9 mouse cellular contexts compared by ENCODE assay signal in the genomic region with DNA sequence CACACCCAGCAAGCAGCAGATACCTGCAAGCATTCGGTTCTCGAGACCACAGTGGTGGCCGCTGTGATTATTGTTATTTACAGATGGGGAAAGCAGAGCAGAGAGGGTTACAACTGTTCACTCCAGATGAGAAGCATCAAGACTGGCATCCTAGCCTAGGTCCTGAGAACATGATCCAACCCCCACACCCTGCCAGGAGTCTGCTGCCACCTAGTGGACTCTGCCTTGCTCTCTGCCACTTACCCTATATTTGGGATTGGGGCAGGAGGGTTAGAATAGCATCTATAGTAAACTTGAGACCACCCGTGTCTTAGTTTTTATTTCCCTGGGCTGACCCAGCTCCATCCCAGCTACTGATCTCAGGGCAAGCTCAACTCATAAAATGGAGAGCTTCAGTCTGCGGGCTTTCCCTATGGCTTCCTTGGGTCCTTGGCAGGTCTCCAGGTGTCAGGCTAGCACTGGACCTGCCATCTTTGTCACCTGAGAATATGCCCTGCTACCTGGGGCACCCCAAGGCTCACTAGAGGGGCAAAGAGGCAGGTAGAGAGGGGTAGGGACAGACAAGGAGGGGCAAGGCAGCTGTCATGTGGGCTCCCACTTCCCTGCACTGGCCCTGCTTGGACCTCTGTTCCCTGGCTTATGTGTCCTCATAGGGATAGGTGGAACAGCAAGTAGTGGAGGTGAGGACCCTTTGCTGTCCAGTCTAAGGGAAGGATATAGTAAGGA. TPM values are rescaled to one million over a fixed set of nuclear protein-coding genes. Genes with fewer than 3 reads are reported as not detected.
DNase-seq lines count a peak whose midpoint lies in the region; ATAC-seq lines count a peak whose summit lies in the region.
"Had no signal": no experiment of that assay in that cellular context is flagged by ENCODE, and none has a peak within 500 bp of the region (broad histone marks: within the 10 kb centered on the region; RNA-seq: fewer than 3 reads in every experiment).

No protein-coding gene starts in this region.

- no peaks in the 10 kb centered on the region; the same call in 1 of the 2 replicates for H3K4me1 ChIP-seq in forebrain, embryonic 11.5 days (replicated peaks; ENCODE audit: control insufficient read depth, insufficient read depth, low read length)
- peaks cover 20% of the 10 kb centered on the region for H3K4me1 ChIP-seq in forebrain, embryonic 12.5 days
- H3K4me1 ChIP-seq in lung, embryonic 16.5 days (replicated peaks; ENCODE audit: control insufficient read depth, insufficient read depth, low read length), result peaks cover 11% of the 10 kb centered on the region

- no peaks in the 10 kb centered on the region for H3K9me3 ChIP-seq in forebrain, embryonic 11.5 days (ENCODE audit: control insufficient read depth, low read length)
- H3K9me3 ChIP-seq in forebrain, embryonic 12.5 days, result no peaks in the 10 kb centered on the region
- H3K9me3 ChIP-seq in lung, embryonic 16.5 days (ENCODE audit: control insufficient read depth, low read length), result no peaks in the 10 kb centered on the region

- peaks cover 13% of the 10 kb centered on the region for H3K27me3 ChIP-seq in forebrain, embryonic 11.5 days (ENCODE audit: control insufficient read depth, insufficient read depth, low read length)
- H3K27me3 ChIP-seq in forebrain, embryonic 12.5 days, result peaks cover 50% of the 10 kb centered on the region
- H3K27me3 ChIP-seq in lung, embryonic 16.5 days (ENCODE audit: control insufficient read depth, insufficient read depth, low read depth, low read length), result no peaks in the 10 kb centered on the region; the same call in 1 of the 2 replicates

- no peak for ATAC-seq in forebrain, embryonic 11.5 days (replicated peaks; ENCODE audit: low FRiP score)
- ATAC-seq in forebrain, embryonic 12.5 days (ENCODE audit: low FRiP score), result no peak
- peak; percentile 40 for ATAC-seq in lung, embryonic 16.5 days (ENCODE audit: low read depth)

- peak; percentile 78 for DNase-seq in forebrain, embryonic 11.5 days (ENCODE audit: low spot score)
- peak; percentile 65 for DNase-seq in ovary, postnatal 14 days (ENCODE audit: low spot score)
- DNase-seq in ovary, adult 18-20 months (ENCODE audit: low spot score), result no peak
- DNase-seq in cerebellum, adult 11-12 months, result peak; percentile 40
- peak; percentile 60 to 80 for DNase-seq in heart, postnatal 14 days
- DNase-seq in spleen, postnatal 36 days (ENCODE audit: low spot score in 2 of 2), result peak; percentile 37 to 55

- no peak overlapping the region for H3K9ac ChIP-seq in forebrain, embryonic 11.5 days (ENCODE audit: low read length)
- H3K9ac ChIP-seq in forebrain, embryonic 12.5 days, result no peak overlapping the region
- H3K9ac ChIP-seq in lung, embryonic 16.5 days (ENCODE audit: low read length), result no peak overlapping the region

- 53% methylated on average over 5 of the region's 5 CpGs for WGBS in forebrain, embryonic 11.5 days
- 51% methylated on average over 5 of the region's 5 CpGs for whole genome bisulfite sequencing in forebrain, embryonic 12.5 days
- 39% methylated on average over 5 of the region's 5 CpGs for WGBS in lung, embryonic 16.5 days

- H3K4me2 ChIP-seq in forebrain, embryonic 11.5 days (ENCODE audit: low read depth, low read length, severe bottlenecking), result no peak overlapping the region
- no peak overlapping the region for H3K4me2 ChIP-seq in forebrain, embryonic 12.5 days
- no peak overlapping the region for H3K4me2 ChIP-seq in lung, embryonic 16.5 days (ENCODE audit: low read depth, low read length)

- no peak overlapping the region for H3K4me3 ChIP-seq in forebrain, embryonic 11.5 days (ENCODE audit: low read depth, low read length)
- no peak overlapping the region for H3K4me3 ChIP-seq in forebrain, embryonic 12.5 days (replicated peaks)
- no peak overlapping the region for H3K4me3 ChIP-seq in lung, embryonic 16.5 days (ENCODE audit: low read length)

- intact Hi-C loops in heart, postnatal 14 days (cut with DNase I), result no loop called here

- no peaks in the 10 kb centered on the region for H3K36me3 ChIP-seq in forebrain, embryonic 11.5 days (ENCODE audit: control insufficient read depth, insufficient read depth, low read length)
- no peaks in the 10 kb centered on the region for H3K36me3 ChIP-seq in forebrain, embryonic 12.5 days (replicated peaks)
- H3K36me3 ChIP-seq in lung, embryonic 16.5 days (ENCODE audit: control insufficient read depth, insufficient read depth, low read length), result no peaks in the 10 kb centered on the region

- H3K27ac ChIP-seq in forebrain, embryonic 11.5 days (ENCODE audit: low read depth, low read length), result no peak overlapping the region
- no peak overlapping the region for H3K27ac ChIP-seq in forebrain, embryonic 12.5 days
- no peak overlapping the region for H3K27ac ChIP-seq in lung, embryonic 16.5 days (ENCODE audit: low read length)

RNA-seq across cellular contexts. Expression of a gene that starts 2.6 kb away (rescaled TPM):
- polyA plus RNA-seq in forebrain, embryonic 11.5 days (2014; fragmentation: Nextera tagmentation; extraction: Ambion mirVana), result 12.9 and 13.3 TPM in 2 replicates
- polyA plus RNA-seq in forebrain, embryonic 12.5 days (2016; fragmentation: Nextera tagmentation; extraction: Ambion mirVana), result 15.1 and 17.5 TPM in 2 replicates
- total RNA-seq in heart, postnatal 14 days (2021), result 10 to 100 TPM; 18.5 to 21.9 TPM
- polyA plus RNA-seq in lung, embryonic 16.5 days (2015; fragmentation: Nextera tagmentation; extraction: Ambion mirVana), result 45.5 and 48.3 TPM in 2 replicates

RNA-seq across cellular contexts. Expression of a gene that starts 12.6 kb away (rescaled TPM):
- polyA plus RNA-seq in forebrain, embryonic 11.5 days (2014; fragmentation: Nextera tagmentation; extraction: Ambion mirVana), result not detected in 2 replicates
- not detected in 2 replicates for polyA plus RNA-seq in forebrain, embryonic 12.5 days (2016; fragmentation: Nextera tagmentation; extraction: Ambion mirVana)
- not detected for total RNA-seq in heart, postnatal 14 days (2021)
- polyA plus RNA-seq in lung, embryonic 16.5 days (2015; fragmentation: Nextera tagmentation; extraction: Ambion mirVana), result not detected in 2 replicates
- polyA plus RNA-seq: stomach, embryonic 16.5 days had no signal

RNA-seq across cellular contexts. Expression of a gene that starts 30.1 kb away (rescaled TPM):
- polyA plus RNA-seq in forebrain, embryonic 11.5 days (2014; fragmentation: Nextera tagmentation; extraction: Ambion mirVana), result 2.1 and 2.6 TPM in 2 replicates
- 2.7 and 3.2 TPM in 2 replicates for polyA plus RNA-seq in forebrain, embryonic 12.5 days (2016; fragmentation: Nextera tagmentation; extraction: Ambion mirVana)
- 1 to 10 TPM; 1.5 to 1.8 TPM for total RNA-seq in heart, postnatal 14 days (2021)
- 1.4 and 1.6 TPM in 2 replicates for polyA plus RNA-seq in lung, embryonic 16.5 days (2015; fragmentation: Nextera tagmentation; extraction: Ambion mirVana)
